Mouse (Mus musculus): ENCODE measurements around the gene Trim28.

DNA sequence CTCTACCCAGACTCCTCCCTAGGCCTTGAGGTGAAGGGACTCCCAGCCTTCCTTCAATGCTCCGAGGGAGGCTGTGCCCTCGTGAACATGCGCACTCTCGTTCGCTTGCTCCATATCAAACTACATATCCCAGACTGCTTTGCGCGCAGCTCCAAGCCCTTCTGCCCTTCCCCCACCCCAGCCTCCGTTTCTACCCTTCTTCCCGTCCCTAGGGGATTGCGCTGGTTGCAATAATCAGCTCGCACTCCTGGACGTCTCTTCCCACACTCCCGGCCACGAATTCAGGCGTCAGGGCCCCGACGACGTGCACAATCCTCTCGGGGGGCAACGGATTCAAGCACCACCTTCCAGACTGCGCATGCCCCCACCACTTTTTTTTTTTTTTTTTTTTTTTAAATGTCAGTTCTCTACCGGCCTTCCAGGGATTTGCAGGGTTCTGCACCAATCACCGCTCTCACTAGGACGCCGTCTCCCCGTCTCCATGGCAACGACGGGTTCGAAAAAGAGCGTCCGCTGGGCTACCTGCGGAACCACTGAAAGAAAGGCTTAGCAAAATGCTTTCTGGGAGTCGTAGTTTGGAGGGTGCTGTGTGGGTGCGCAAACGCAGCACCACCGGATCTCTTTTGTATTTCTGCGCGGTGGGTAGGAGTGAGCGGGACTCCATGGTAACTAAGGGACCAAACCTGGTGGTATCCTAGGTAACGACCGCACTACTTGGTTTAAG lies 55.5 kb downstream of the Trim28 start, which contains the start of gene Mzf1:
- no peak for TF ChIP-seq CTCF (IDR thresholded peaks at IDR 0.05; ENCODE audit: extremely low read depth, insufficient read depth, insufficient read length, insufficient replicate concordance)
- peak; percentile 72 for TF ChIP-seq POLR2A (IDR thresholded peaks at IDR 0.05; ENCODE audit: low read depth, low read length)

Measured in spleen, adult 2 months (tissue).